25 mouse cellular contexts compared by ENCODE assay signal in genomic region chr9:15920271-15920670, GRCm38 (mm10). TPM values are rescaled to one million over a fixed set of nuclear protein-coding genes. Genes with fewer than 3 reads are reported as not detected.
DNase-seq lines count a peak whose midpoint lies in the region; ATAC-seq and TF ChIP-seq lines count a peak whose summit lies in the region.
"Had no signal": no experiment of that assay in that cellular context is flagged by ENCODE, and none has a peak within 500 bp of the region (broad histone marks: within the 10 kb centered on the region; RNA-seq: fewer than 3 reads in every experiment).

No protein-coding gene starts in this region.

- H3K4me1 ChIP-seq in forebrain, postnatal 0 days (ENCODE audit: insufficient read depth), result no peaks in the 10 kb centered on the region
- H3K4me1 ChIP-seq in forebrain, embryonic 13.5 days, result no peaks in the 10 kb centered on the region
- peaks cover 9% of the 10 kb centered on the region for H3K4me1 ChIP-seq in hindbrain, embryonic 13.5 days (replicated peaks)
- H3K4me1 ChIP-seq in hindbrain, embryonic 11.5 days (replicated peaks; ENCODE audit: control insufficient read depth, insufficient read depth, low read length), result no peaks in the 10 kb centered on the region
- H3K4me1 ChIP-seq: embryonic facial prominence, embryonic 10.5 days; embryonic facial prominence, embryonic 12.5 days had no signal

- H3K27ac ChIP-seq in forebrain, postnatal 0 days (ENCODE audit: low read depth, low read length), result no peak overlapping the region
- H3K27ac ChIP-seq in forebrain, embryonic 13.5 days, result no peak overlapping the region
- H3K27ac ChIP-seq in hindbrain, embryonic 13.5 days, result peak overlapping the region; percentile 2; the same call in 1 of the 2 replicates
- no peak overlapping the region for H3K27ac ChIP-seq in hindbrain, embryonic 11.5 days (ENCODE audit: low read depth, low read length)
- H3K27ac ChIP-seq: embryonic facial prominence, embryonic 10.5 days; embryonic facial prominence, embryonic 12.5 days had no signal

- no peaks in the 10 kb centered on the region for H3K9me3 ChIP-seq in forebrain, postnatal 0 days (ENCODE audit: low read length)
- no peaks in the 10 kb centered on the region for H3K9me3 ChIP-seq in forebrain, embryonic 13.5 days (replicated peaks)
- H3K9me3 ChIP-seq in hindbrain, embryonic 13.5 days, result no peaks in the 10 kb centered on the region
- no peaks in the 10 kb centered on the region for H3K9me3 ChIP-seq in hindbrain, embryonic 11.5 days (ENCODE audit: control insufficient read depth, low read length)
- H3K9me3 ChIP-seq: embryonic facial prominence, embryonic 10.5 days; embryonic facial prominence, embryonic 12.5 days; G1E had no signal

- WGBS in forebrain, postnatal 0 days, result 72% methylated on average over 4 of the region's 4 CpGs
- 73% methylated on average over 4 of the region's 4 CpGs for WGBS in forebrain, embryonic 13.5 days
- WGBS in hindbrain, embryonic 13.5 days, result 71% methylated on average over 4 of the region's 4 CpGs
- 86% methylated on average over 4 of the region's 4 CpGs for WGBS in hindbrain, embryonic 11.5 days

- H3K4me2 ChIP-seq in forebrain, postnatal 0 days (ENCODE audit: low read depth), result no peak overlapping the region
- H3K4me2 ChIP-seq in forebrain, embryonic 13.5 days, result no peak overlapping the region
- H3K4me2 ChIP-seq in hindbrain, embryonic 13.5 days, result no peak overlapping the region
- H3K4me2 ChIP-seq in hindbrain, embryonic 11.5 days (replicated peaks; ENCODE audit: low read depth, low read length), result no peak overlapping the region
- H3K4me2 ChIP-seq: embryonic facial prominence, embryonic 12.5 days had no signal

- no peak for TF ChIP-seq CTCF in forebrain, postnatal 0 days (IDR thresholded peaks at IDR 0.05; ENCODE audit: low read depth)

- 0 out of 2 replicates have a peak overlapping the region, but pooled peaks have one; percentile 6 for H3K9ac ChIP-seq in forebrain, postnatal 0 days
- H3K9ac ChIP-seq in forebrain, embryonic 13.5 days, result no peak overlapping the region
- H3K9ac ChIP-seq in hindbrain, embryonic 13.5 days, result no peak overlapping the region
- H3K9ac ChIP-seq in hindbrain, embryonic 11.5 days (ENCODE audit: low read depth, low read length), result no peak overlapping the region
- H3K9ac ChIP-seq: embryonic facial prominence, embryonic 12.5 days had no signal

- no peak for DNase-seq in forebrain, postnatal 0 days
- no peak for DNase-seq in hindbrain, embryonic 11.5 days (ENCODE audit: low spot score)
- DNase-seq in right cerebral cortex, postnatal 10 days (ENCODE audit: low spot score in 2 of 2), result no peak
- DNase-seq: adrenal gland, adult 8-10 months; B cell, adult 2 months; cerebellum, adult 11-12 months; cerebellum, adult 2 months; cerebellum, adult 9-10 months had no signal

- no peak for ATAC-seq in forebrain, postnatal 0 days
- no peak for ATAC-seq in forebrain, embryonic 13.5 days
- no peak for ATAC-seq in hindbrain, embryonic 13.5 days (ENCODE audit: low FRiP score)
- no peak for ATAC-seq in hindbrain, embryonic 11.5 days (ENCODE audit: low FRiP score)
- ATAC-seq: activated CD4-positive, CD25-positive, alpha-beta regulatory T cell, adult 4 months; CD4-positive, CD25-positive, alpha-beta regulatory T cell, adult 4 months; Patski had no signal

- no peaks in the 10 kb centered on the region for H3K27me3 ChIP-seq in forebrain, postnatal 0 days (ENCODE audit: insufficient read depth, low read length)
- no peaks in the 10 kb centered on the region for H3K27me3 ChIP-seq in forebrain, embryonic 13.5 days
- H3K27me3 ChIP-seq in hindbrain, embryonic 13.5 days, result no peaks in the 10 kb centered on the region
- no peaks in the 10 kb centered on the region for H3K27me3 ChIP-seq in hindbrain, embryonic 11.5 days (ENCODE audit: control insufficient read depth, insufficient read depth, low read length)
- H3K27me3 ChIP-seq: CH12.LX had no signal

- H3K36me3 ChIP-seq in forebrain, postnatal 0 days (ENCODE audit: insufficient read depth), result peaks cover 4% of the 10 kb centered on the region; the same call in 1 of the 2 replicates
- peaks cover 29% of the 10 kb centered on the region for H3K36me3 ChIP-seq in forebrain, embryonic 13.5 days (ENCODE audit: poor library complexity, severe bottlenecking)
- H3K36me3 ChIP-seq in hindbrain, embryonic 13.5 days, result peaks cover 29% of the 10 kb centered on the region
- no peaks in the 10 kb centered on the region for H3K36me3 ChIP-seq in hindbrain, embryonic 11.5 days (ENCODE audit: control insufficient read depth, insufficient read depth, low read length)
- H3K36me3 ChIP-seq: embryonic facial prominence, embryonic 12.5 days; G1E had no signal

- no peak overlapping the region for H3K4me3 ChIP-seq in forebrain, postnatal 0 days (ENCODE audit: low read depth, low read length)
- H3K4me3 ChIP-seq in forebrain, embryonic 13.5 days, result no peak overlapping the region
- no peak overlapping the region for H3K4me3 ChIP-seq in hindbrain, embryonic 13.5 days
- no peak overlapping the region for H3K4me3 ChIP-seq in hindbrain, embryonic 11.5 days (ENCODE audit: low read depth, low read length)
- H3K4me3 ChIP-seq: embryonic facial prominence, embryonic 10.5 days; embryonic facial prominence, embryonic 12.5 days had no signal

RNA-seq across cellular contexts. Expression of gene Mtnr1b, which starts 45.9 kb away (rescaled TPM):
- total RNA-seq in forebrain, postnatal 0 days (2014; rRNA removed), result not detected in 2 replicates
- polyA plus RNA-seq in forebrain, postnatal 0 days (2015; fragmentation: Nextera tagmentation; extraction: Ambion mirVana), result not detected in 2 replicates
- not detected in 2 replicates for polyA plus RNA-seq in forebrain, embryonic 13.5 days (2015; fragmentation: Nextera tagmentation; extraction: Ambion mirVana)
- not detected in 2 replicates for polyA plus RNA-seq in hindbrain, embryonic 13.5 days (2015; fragmentation: Nextera tagmentation; extraction: Ambion mirVana)
- not detected in 2 replicates for polyA plus RNA-seq in hindbrain, embryonic 11.5 days (2014; fragmentation: Nextera tagmentation; extraction: Ambion mirVana)
- total RNA-seq: adrenal gland, adult 18-20 months; adrenal gland, adult 8-10 months; adrenal gland, postnatal 14 days; adrenal gland, postnatal 36 days; CH12.LX; G1E had no signal
- polyA plus RNA-seq: activated CD4-positive, CD25-positive, alpha-beta regulatory T cell, adult 4 months; CD4-positive, CD25-positive, alpha-beta regulatory T cell, adult 4 months; cerebellum, adult 2 months; cortical plate, adult 2 months; embryonic facial prominence, embryonic 10.5 days; embryonic facial prominence, embryonic 12.5 days; embryonic facial prominence, embryonic 14.5 days; forebrain, embryonic 11.5 days; forebrain, embryonic 14.5 days; forebrain, embryonic 16.5 days; G1E; Patski had no signal
